Mouse (Mus musculus) hindbrain, embryonic 13.5 days (tissue): ENCODE results near the gene Ccdc189. TPM values are rescaled to one million over a fixed set of nuclear protein-coding genes. Genes with fewer than 3 reads are reported as not detected.

Source experiments
- ATAC-seq: fragments of 200-750 bp; cut with Nextera tagmentation; 2 replicates; pipeline ENCODE4 v1.8.0; 2017; ENCODE audit warnings: moderate TSS enrichment; ENCODE audit not compliant: low FRiP score
- H3K27ac ChIP-seq: fragments of 300-500 bp; sonication (generic); 2 replicates; pipeline ENCODE4 v1.5.1; 2015; ENCODE audit warnings: inconsistent platforms, mild to moderate bottlenecking, moderate library complexity
- H3K27me3 ChIP-seq: fragments of 300-500 bp; sonication (generic); 2 replicates; pipeline ENCODE4 v1.6.1; 2015; ENCODE audit warnings: mild to moderate bottlenecking, inconsistent platforms
- H3K36me3 ChIP-seq: fragments of 300-500 bp; sonication (generic); 2 replicates; pipeline ENCODE4 v1.6.1; 2015; ENCODE audit warnings: mild to moderate bottlenecking, inconsistent platforms
- H3K4me1 ChIP-seq: fragments of 300-500 bp; sonication (generic); replicated peaks from 2 replicates; pipeline ENCODE4 v1.6.1; 2015; ENCODE audit warnings: inconsistent platforms
- H3K4me2 ChIP-seq: fragments of 300-500 bp; sonication (generic); 2 replicates; pipeline ENCODE4 v1.6.1; 2015; ENCODE audit warnings: inconsistent platforms, mild to moderate bottlenecking, moderate library complexity
- H3K4me3 ChIP-seq: fragments of 300-500 bp; sonication (generic); 2 replicates; pipeline ENCODE4 v1.5.1; 2015; ENCODE audit warnings: mild to moderate bottlenecking, inconsistent platforms
- H3K9ac ChIP-seq: fragments of 300-500 bp; sonication (generic); 2 replicates; pipeline ENCODE4 v1.6.1; 2015; ENCODE audit warnings: mild to moderate bottlenecking, inconsistent platforms
- H3K9me3 ChIP-seq: fragments of 300-500 bp; sonication (generic); 2 replicates; pipeline ENCODE4 v1.6.1; 2016; ENCODE audit warnings: inconsistent platforms
- WGBS: fragments of 180-500 bp; shearing (Covaris S2); methylation state at CpG from one replicate; pipeline ENCODE4 v1.1.7; 2015; 5-methylcytosine and 5-hydroxymethylcytosine counted together
- polyA plus RNA-seq: library from polyadenylated mRNA; unstranded; fragments of >200 nt; fragmentation: Nextera tagmentation; extraction: Ambion mirVana; gene quantifications from 2 replicates; pipeline ENCODE4 v1.2.1, GENCODE M21; 2015

Gene Ccdc189
- polyA plus RNA-seq, 1 experiment from 2014 or later, result 13.0 TPM

GRCm38 (mm10) chr7:127587196-127587595 lies 1.2 kb downstream of the Ccdc189 start:
- no peak overlapping the region for H3K27ac ChIP-seq
- H3K4me3 ChIP-seq, result peak overlapping the region; percentile 88; the same call in 1 of the 2 replicates
- 78% methylated on average over 5 of the region's 5 CpGs for WGBS
- peaks cover 63% of the 10 kb centered on the region for H3K36me3 ChIP-seq
- no peaks in the 10 kb centered on the region for H3K27me3 ChIP-seq
- H3K9me3 ChIP-seq, result no peaks in the 10 kb centered on the region
- H3K4me1 ChIP-seq, result peaks cover 24% of the 10 kb centered on the region
- H3K4me2 ChIP-seq, result peak overlapping the region; percentile 91
- ATAC-seq, result no peak
- peak overlapping the region; percentile 69 for H3K9ac ChIP-seq

GRCm38 (mm10) chr7:127586149-127586548 lies 2.2 kb downstream of the Ccdc189 start:
- Histone ChIP-seq H3K27ac (no peak overlapping the region), H3K4me3 (no peak overlapping the region), H3K9ac (no peak overlapping the region), H3K9me3 (no peaks in the 10 kb centered on the region), H3K36me3 (peaks cover 63% of the 10 kb centered on the region), H3K4me1 (peaks cover 24% of the 10 kb centered on the region), H3K27me3 (no peaks in the 10 kb centered on the region), H3K4me2 (no peak overlapping the region)
- 90% methylated on average over 6 of the region's 6 CpGs for WGBS
- no peak for ATAC-seq

GRCm38 (mm10) chr7:127585031-127585430 lies 3.4 kb downstream of the Ccdc189 start:
- WGBS, result 91% methylated on average over 7 of the region's 7 CpGs
- Histone ChIP-seq H3K9ac (no peak overlapping the region), H3K36me3 (peaks cover 62% of the 10 kb centered on the region), H3K27me3 (no peaks in the 10 kb centered on the region), H3K9me3 (no peaks in the 10 kb centered on the region), H3K27ac (no peak overlapping the region), H3K4me2 (no peak overlapping the region), H3K4me1 (peaks cover 24% of the 10 kb centered on the region), H3K4me3 (no peak overlapping the region)
- no peak for ATAC-seq

GRCm38 (mm10) chr7:127583260-127583659 lies 5.1 kb downstream of the Ccdc189 start:
- no peak overlapping the region for H3K4me2 ChIP-seq
- no peaks in the 10 kb centered on the region for H3K27me3 ChIP-seq
- H3K27ac ChIP-seq, result no peak overlapping the region
- no peak overlapping the region for H3K9ac ChIP-seq
- WGBS, result 95% methylated on average over 6 of the region's 6 CpGs
- no peak for ATAC-seq
- peaks cover 14% of the 10 kb centered on the region for H3K4me1 ChIP-seq
- H3K9me3 ChIP-seq, result no peaks in the 10 kb centered on the region
- no peak overlapping the region for H3K4me3 ChIP-seq
- peaks cover 71% of the 10 kb centered on the region for H3K36me3 ChIP-seq

- Histone ChIP-seq H3K36me3 (peaks cover 27% of the 10 kb centered on the region), H3K9ac (peak overlapping the region; percentile 93), H3K27ac (peak overlapping the region; percentile 80; the same call in 1 of the 2 replicates), H3K27me3 (no peaks in the 10 kb centered on the region), H3K4me1 (peaks cover 33% of the 10 kb centered on the region), H3K9me3 (no peaks in the 10 kb centered on the region), H3K4me3 (peak overlapping the region; percentile 86), H3K4me2 (peak overlapping the region; percentile 96)
- 27% methylated on average over 7 of the region's 7 CpGs for WGBS
- ATAC-seq, result no peak
These were observed 14.3 kb downstream of the Ccdc189 start for GRCm38 (mm10) chr7:127574115-127574514.

- Histone ChIP-seq H3K9ac (peak overlapping the region; percentile 93), H3K36me3 (peaks cover 28% of the 10 kb centered on the region), H3K9me3 (no peaks in the 10 kb centered on the region), H3K27me3 (no peaks in the 10 kb centered on the region), H3K27ac (peak overlapping the region; percentile 80), H3K4me1 (peaks cover 33% of the 10 kb centered on the region), H3K4me2 (peak overlapping the region; percentile 96), H3K4me3 (peak overlapping the region; percentile 86)
- peak; percentile 16; the same call in 1 of the 2 replicates for ATAC-seq
- 2% methylated on average over 18 of the region's 28 CpGs for whole genome bisulfite sequencing
These were observed 14.8 kb downstream of the Ccdc189 start for GRCm38 (mm10) chr7:127573503-127574008.

- no peaks in the 10 kb centered on the region for H3K9me3 ChIP-seq
- peak within 1 kb of the TSS; percentile 87 for H3K27ac ChIP-seq
- whole genome bisulfite sequencing, result 1% methylated on average over 17 of the region's 17 CpGs
- H3K4me1 ChIP-seq, result peaks cover 33% of the 10 kb centered on the region
- peak within 1 kb of the TSS; percentile 96 for H3K4me2 ChIP-seq
- H3K36me3 ChIP-seq, result peaks cover 24% of the 10 kb centered on the region
- ATAC-seq, result peak; percentile 99
- H3K9ac ChIP-seq, result peak within 1 kb of the TSS; percentile 93
- peak within 1 kb of the TSS; percentile 86 for H3K4me3 ChIP-seq
- no peaks in the 10 kb centered on the region for H3K27me3 ChIP-seq
These were observed 15.4 kb downstream of the Ccdc189 start, which contains the start of gene Phkg2 for GRCm38 (mm10) chr7:127572895-127573471. Gene Phkg2, plus strand, starts transcription at chr7:127573340.

GRCm38 (mm10) chr7:127564381-127565150 lies 23.8 kb downstream of the Ccdc189 start:
- no peaks in the 10 kb centered on the region for H3K9me3 ChIP-seq
- H3K4me2 ChIP-seq, result no peak overlapping the region
- H3K4me1 ChIP-seq, result no peaks in the 10 kb centered on the region
- ATAC-seq, result no peak
- H3K9ac ChIP-seq, result no peak overlapping the region
- H3K36me3 ChIP-seq, result peaks cover 71% of the 10 kb centered on the region
- H3K27ac ChIP-seq, result no peak overlapping the region
- H3K4me3 ChIP-seq, result no peak overlapping the region
- WGBS, result 77% methylated on average over 6 of the region's 6 CpGs
- no peaks in the 10 kb centered on the region for H3K27me3 ChIP-seq

GRCm38 (mm10) chr7:127561340-127561858 lies 27.0 kb downstream of the Ccdc189 start, which contains the start of gene Tmem265:
Gene Tmem265, plus strand, starts transcription at chr7:127561390.
- H3K4me2 ChIP-seq, result no peak within 1 kb of the TSS
- no peaks in the 10 kb centered on the region for H3K27me3 ChIP-seq
- peaks cover 84% of the 10 kb centered on the region for H3K36me3 ChIP-seq
- H3K9ac ChIP-seq, result no peak within 1 kb of the TSS
- no peak within 1 kb of the TSS for H3K4me3 ChIP-seq
- 94% methylated on average over 5 of the region's 5 CpGs for WGBS
- H3K27ac ChIP-seq, result no peak within 1 kb of the TSS
- no peaks in the 10 kb centered on the region for H3K9me3 ChIP-seq
- ATAC-seq, result no peak
- H3K4me1 ChIP-seq, result no peaks in the 10 kb centered on the region

- Histone ChIP-seq H3K9ac (no peak overlapping the region), H3K36me3 (peaks cover 85% of the 10 kb centered on the region), H3K9me3 (no peaks in the 10 kb centered on the region), H3K4me2 (no peak overlapping the region), H3K4me1 (no peaks in the 10 kb centered on the region), H3K4me3 (no peak overlapping the region), H3K27me3 (no peaks in the 10 kb centered on the region), H3K27ac (no peak overlapping the region)
- WGBS, result 93% methylated on average over 11 of the region's 11 CpGs
- no peak for ATAC-seq
These were observed 27.8 kb downstream of the Ccdc189 start for GRCm38 (mm10) chr7:127560580-127560979.

GRCm38 (mm10) chr7:127551558-127551957 lies 36.8 kb downstream of the Ccdc189 start:
- ATAC-seq, result no peak
- H3K4me2 ChIP-seq, result no peak overlapping the region
- H3K4me1 ChIP-seq, result no peaks in the 10 kb centered on the region
- H3K36me3 ChIP-seq, result peaks cover 76% of the 10 kb centered on the region
- WGBS, result 97% methylated on average over 8 of the region's 8 CpGs
- no peaks in the 10 kb centered on the region for H3K27me3 ChIP-seq
- H3K9me3 ChIP-seq, result no peaks in the 10 kb centered on the region
- H3K27ac ChIP-seq, result no peak overlapping the region
- H3K9ac ChIP-seq, result no peak overlapping the region
- H3K4me3 ChIP-seq, result no peak overlapping the region

GRCm38 (mm10) chr7:127549116-127549835 lies 39.1 kb downstream of the Ccdc189 start:
- Histone ChIP-seq H3K4me2 (no peak overlapping the region), H3K4me1 (peaks cover under 1% of the 10 kb centered on the region; the same call in 1 of the 2 replicates), H3K27ac (no peak overlapping the region), H3K4me3 (no peak overlapping the region), H3K27me3 (no peaks in the 10 kb centered on the region), H3K9ac (no peak overlapping the region), H3K9me3 (no peaks in the 10 kb centered on the region), H3K36me3 (peaks cover 73% of the 10 kb centered on the region)
- WGBS, result 93% methylated on average over 15 of the region's 15 CpGs
- ATAC-seq, result no peak
